Mouse (Mus musculus) kidney, embryonic 16.5 days (tissue): ENCODE measurements at regions not wholly inside any gene's neighbourhood (a gene's known extent, or its start where the extent isn't known, plus 50 kb on each side); places are given as distances from the start of the nearest gene placed in this dataset.

Experiments used
- ATAC-seq: fragments of 200-750 bp; cut with Nextera tagmentation; 2 replicates; pipeline ENCODE4 v1.8.0; 2017; ENCODE audit warnings: moderate TSS enrichment; ENCODE audit not compliant: low FRiP score, low TSS enrichment
- H3K27ac ChIP-seq: fragments of 300-500 bp; sonication (generic); 2 replicates; pipeline ENCODE4 v1.5.1; 2014; ENCODE audit warnings: low read length
- H3K27me3 ChIP-seq: fragments of 300-500 bp; sonication (generic); 2 replicates; pipeline ENCODE4 v1.6.1; 2014; ENCODE audit warnings: low read length, control low read depth, mixed read lengths; ENCODE audit not compliant: insufficient read depth
- H3K36me3 ChIP-seq: fragments of 300-500 bp; sonication (generic); 2 replicates; pipeline ENCODE4 v1.6.1; 2014; ENCODE audit warnings: low read length, control low read depth, mixed read lengths; ENCODE audit not compliant: insufficient read depth
- H3K4me1 ChIP-seq: fragments of 300-500 bp; sonication (generic); 2 replicates; pipeline ENCODE4 v1.6.1; 2014; ENCODE audit warnings: low read length, control low read depth, mixed read lengths; ENCODE audit not compliant: insufficient read depth
- H3K4me2 ChIP-seq: fragments of 300-500 bp; sonication (generic); replicated peaks from 2 replicates; pipeline ENCODE4 v1.6.1; 2014; ENCODE audit warnings: low read depth, low read length
- H3K4me3 ChIP-seq: fragments of 300-500 bp; sonication (generic); 2 replicates; pipeline ENCODE4 v1.5.1; 2014; ENCODE audit warnings: mild to moderate bottlenecking, low read length
- H3K9ac ChIP-seq: fragments of 300-500 bp; sonication (generic); replicated peaks from 2 replicates; pipeline ENCODE4 v1.6.1; 2014; ENCODE audit warnings: low read length
- H3K9me3 ChIP-seq: fragments of 300-500 bp; sonication (generic); 2 replicates; pipeline ENCODE4 v1.6.1; 2016; ENCODE audit warnings: low read length, control low read depth
- WGBS: fragments of 180-500 bp; shearing (Covaris S2); extraction: QIAGEN DNeasy Blood & Tissue Kit; methylation state at CpG from one replicate; pipeline ENCODE4 v1.1.7; 2014; 5-methylcytosine and 5-hydroxymethylcytosine counted together

DNA sequence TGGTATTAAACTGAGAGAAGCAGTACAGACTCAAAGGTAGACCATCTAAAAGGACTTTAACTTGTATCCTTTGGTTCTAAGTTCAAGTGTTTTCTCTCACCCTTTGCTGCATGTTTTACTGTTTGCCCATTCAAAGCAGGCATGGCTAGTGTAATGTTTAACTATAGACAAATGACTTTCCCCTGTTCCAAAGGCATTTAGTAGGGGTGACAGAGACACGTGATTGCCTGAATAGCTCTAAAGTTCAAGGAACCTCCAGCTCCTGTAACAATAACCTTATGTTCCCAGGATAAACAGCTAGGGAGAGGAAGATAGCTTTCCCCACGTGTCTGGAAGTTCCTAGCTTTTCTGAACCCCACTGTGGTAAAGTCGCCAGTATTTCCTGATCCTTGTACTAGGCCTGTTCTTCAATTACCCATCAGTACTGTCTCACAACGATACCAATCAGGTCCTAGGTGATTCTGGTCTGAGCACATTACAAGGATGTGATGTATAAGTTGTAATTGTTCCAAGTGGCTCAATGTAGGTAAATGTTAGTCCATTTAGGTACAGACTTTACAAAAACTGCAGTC is 92.8 kb upstream of the Dpt start:
- H3K9me3 ChIP-seq, result no peaks in the 10 kb centered on the region
- H3K9ac ChIP-seq, result no peak overlapping the region
- H3K4me3 ChIP-seq, result no peak overlapping the region
- no peak overlapping the region for H3K4me2 ChIP-seq
- H3K27me3 ChIP-seq, result no peaks in the 10 kb centered on the region
- peak; percentile 93 for ATAC-seq
- H3K4me1 ChIP-seq, result 0 out of 2 replicates have a peak, but pooled peaks cover 3% of the 10 kb centered on the region
- peak overlapping the region; percentile 74 for H3K27ac ChIP-seq
- no peaks in the 10 kb centered on the region for H3K36me3 ChIP-seq
- WGBS, result 47% methylated on average over 4 of the region's 4 CpGs

GRCm38 (mm10) chr1:164690055-164690454 is 106.4 kb upstream of the Dpt start:
- Histone ChIP-seq H3K9ac (no peak overlapping the region), H3K4me1 (no peaks in the 10 kb centered on the region), H3K4me2 (no peak overlapping the region), H3K27me3 (no peaks in the 10 kb centered on the region), H3K36me3 (no peaks in the 10 kb centered on the region), H3K27ac (no peak overlapping the region), H3K9me3 (no peaks in the 10 kb centered on the region), H3K4me3 (no peak overlapping the region)
- 90% methylated on average over 1 of the region's 1 CpGs for WGBS
- ATAC-seq, result no peak

DNA sequence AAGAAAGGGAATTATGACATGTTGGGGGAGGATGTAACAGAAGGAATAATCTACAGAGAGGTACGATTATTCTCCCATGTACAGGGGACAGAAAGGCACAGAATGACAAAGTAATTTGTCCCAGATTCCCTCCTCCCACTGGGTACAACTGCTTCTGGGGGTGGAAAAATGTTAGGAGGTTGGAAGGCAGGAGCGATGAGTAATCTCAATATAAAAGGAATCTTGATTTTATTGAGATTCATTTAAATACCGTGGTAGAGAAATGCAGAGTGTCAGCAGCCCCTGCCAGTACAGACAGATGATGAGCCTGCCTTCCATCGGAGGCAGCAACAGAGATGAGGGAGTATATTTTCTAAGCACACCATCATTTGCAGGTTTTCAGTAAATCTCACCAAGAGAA is 107.1 kb upstream of the Dpt start:
- no peak for ATAC-seq
- no peak overlapping the region for H3K4me3 ChIP-seq
- 86% methylated on average over 4 of the region's 4 CpGs for WGBS
- H3K4me2 ChIP-seq, result no peak overlapping the region
- no peaks in the 10 kb centered on the region for H3K4me1 ChIP-seq
- H3K9me3 ChIP-seq, result no peaks in the 10 kb centered on the region
- H3K27me3 ChIP-seq, result no peaks in the 10 kb centered on the region
- H3K9ac ChIP-seq, result no peak overlapping the region
- no peaks in the 10 kb centered on the region for H3K36me3 ChIP-seq
- no peak overlapping the region for H3K27ac ChIP-seq

DNA sequence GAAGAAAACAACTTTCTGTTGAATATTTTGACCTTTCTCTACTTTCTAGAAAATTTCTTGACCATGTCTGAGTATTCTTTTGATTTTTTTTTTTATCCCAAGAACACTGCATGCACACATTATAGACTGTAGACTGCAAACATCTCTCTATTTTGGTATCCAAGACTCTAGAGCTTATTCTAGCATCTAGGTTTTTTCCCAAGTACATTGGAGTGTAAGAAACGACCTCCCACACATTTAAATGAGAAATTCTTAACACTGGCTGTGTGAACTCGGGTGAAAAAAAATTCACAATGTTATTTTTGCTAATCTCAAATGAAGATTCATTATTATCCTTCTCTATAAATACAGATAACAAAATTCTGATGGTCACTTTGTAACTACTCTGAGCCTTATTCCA is 112.0 kb upstream of the Dpt start:
- Histone ChIP-seq H3K27ac (no peak overlapping the region), H3K27me3 (no peaks in the 10 kb centered on the region), H3K4me1 (no peaks in the 10 kb centered on the region), H3K4me3 (no peak overlapping the region), H3K9me3 (no peaks in the 10 kb centered on the region), H3K4me2 (no peak overlapping the region), H3K36me3 (no peaks in the 10 kb centered on the region), H3K9ac (no peak overlapping the region)
- ATAC-seq, result no peak
- WGBS, result 53% methylated on average over 2 of the region's 2 CpGs

GRCm38 (mm10) chr1:164683788-164684187 is 112.7 kb upstream of the Dpt start:
- H3K9ac ChIP-seq, result no peak overlapping the region
- H3K4me1 ChIP-seq, result no peaks in the 10 kb centered on the region
- H3K4me3 ChIP-seq, result no peak overlapping the region
- no peak overlapping the region for H3K27ac ChIP-seq
- ATAC-seq, result no peak
- H3K4me2 ChIP-seq, result no peak overlapping the region
- WGBS, result 90% methylated on average over 3 of the region's 3 CpGs
- no peaks in the 10 kb centered on the region for H3K9me3 ChIP-seq
- H3K36me3 ChIP-seq, result no peaks in the 10 kb centered on the region
- H3K27me3 ChIP-seq, result no peaks in the 10 kb centered on the region

DNA sequence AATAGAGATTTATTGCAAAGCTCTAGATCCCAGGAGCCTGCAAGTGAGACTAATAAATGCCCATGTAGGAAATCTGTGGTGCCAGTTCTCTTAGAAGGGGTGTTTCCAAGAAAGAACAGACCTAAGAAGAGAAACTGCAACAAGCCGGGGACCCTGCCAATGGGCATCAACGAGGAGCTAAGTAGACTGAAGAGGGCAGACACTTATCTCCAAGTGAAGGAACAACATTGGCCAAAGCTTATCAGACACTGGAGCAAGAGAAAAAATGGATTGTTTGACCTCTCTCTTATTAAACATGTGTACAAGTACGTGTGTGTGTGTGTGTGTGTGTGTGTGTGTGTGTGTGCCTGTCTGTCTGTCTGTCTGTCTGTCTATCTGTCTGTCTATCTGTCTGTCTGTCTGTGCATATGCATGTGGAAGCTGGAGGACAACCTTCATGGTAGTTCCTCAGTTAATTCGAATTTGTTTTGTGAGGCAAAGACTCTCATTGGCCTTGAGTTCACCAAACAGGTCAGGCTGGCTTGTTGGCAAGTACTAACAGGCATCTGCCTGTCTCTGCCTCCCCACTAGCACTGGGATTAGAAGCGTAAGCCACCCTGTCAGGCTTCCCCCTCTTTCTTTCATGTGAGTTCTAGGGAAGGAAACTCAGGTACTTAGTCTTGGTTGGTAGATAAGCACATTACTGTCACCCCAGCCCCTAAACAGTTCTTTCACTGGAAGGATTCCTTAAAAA is 113.4 kb upstream of the Dpt start:
- Histone ChIP-seq H3K36me3 (no peaks in the 10 kb centered on the region), H3K27me3 (no peaks in the 10 kb centered on the region), H3K9me3 (no peaks in the 10 kb centered on the region), H3K9ac (no peak overlapping the region), H3K4me2 (no peak overlapping the region), H3K4me3 (no peak overlapping the region), H3K27ac (no peak overlapping the region), H3K4me1 (no peaks in the 10 kb centered on the region)
- ATAC-seq, result no peak
- 87% methylated on average over 5 of the region's 5 CpGs for WGBS

- Histone ChIP-seq H3K36me3 (no peaks in the 10 kb centered on the region), H3K27ac (no peak overlapping the region), H3K27me3 (no peaks in the 10 kb centered on the region), H3K4me2 (no peak overlapping the region), H3K9ac (no peak overlapping the region), H3K4me1 (no peaks in the 10 kb centered on the region), H3K4me3 (no peak overlapping the region), H3K9me3 (no peaks in the 10 kb centered on the region)
- 91% methylated on average over 6 of the region's 6 CpGs for WGBS
- ATAC-seq, result no peak
These were observed 114.0 kb upstream of the Dpt start for GRCm38 (mm10) chr1:164682426-164682825.

DNA sequence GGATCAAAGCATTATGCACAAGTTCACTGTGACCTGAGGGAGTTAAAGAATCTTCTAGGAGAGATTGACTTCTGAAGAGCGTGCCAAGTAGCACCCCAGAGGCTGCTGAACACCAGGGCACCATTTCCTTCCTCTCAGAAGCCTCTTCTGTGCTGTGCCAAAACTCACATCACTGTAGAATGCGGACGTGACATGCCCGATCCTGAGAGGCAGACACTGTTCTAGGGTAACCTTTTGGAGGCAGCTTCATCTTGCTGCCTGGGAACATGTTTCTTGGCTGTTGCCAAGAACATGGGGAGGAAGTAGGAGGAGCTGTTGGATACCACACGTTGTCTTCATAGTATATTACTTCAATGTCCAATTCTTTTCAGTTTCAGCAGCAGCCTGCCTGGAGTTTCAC is 114.9 kb upstream of the Dpt start:
- no peak overlapping the region for H3K4me3 ChIP-seq
- WGBS, result 63% methylated on average over 5 of the region's 5 CpGs

DNA sequence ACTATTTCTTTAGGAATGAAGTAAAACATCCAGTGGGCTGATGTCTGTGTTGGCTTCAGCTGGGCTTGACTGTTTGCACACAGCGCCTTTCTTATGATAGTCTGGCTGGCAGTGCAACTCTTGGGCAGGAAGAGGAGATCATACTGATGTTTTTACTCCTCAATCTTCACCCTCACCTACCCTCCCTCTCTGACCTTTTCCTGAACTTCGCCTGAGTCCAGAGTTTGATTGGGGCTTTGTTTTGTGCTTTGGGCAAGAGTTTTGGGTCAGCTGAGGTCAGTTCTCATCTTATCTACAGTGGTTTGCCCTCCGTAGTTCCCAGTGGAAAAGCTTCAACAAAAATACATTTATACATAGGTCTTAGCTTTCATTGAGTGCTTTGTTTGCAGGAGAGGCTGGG is 118.1 kb upstream of the Dpt start:
- Histone ChIP-seq H3K9ac (no peak overlapping the region), H3K27me3 (no peaks in the 10 kb centered on the region), H3K4me2 (no peak overlapping the region), H3K4me1 (no peaks in the 10 kb centered on the region), H3K27ac (no peak overlapping the region), H3K9me3 (no peaks in the 10 kb centered on the region), H3K36me3 (no peaks in the 10 kb centered on the region), H3K4me3 (no peak overlapping the region)
- no peak for ATAC-seq
- WGBS, result 76% methylated on average over 3 of the region's 3 CpGs

More for the DNA sequence above, 114.9 kb upstream of the Dpt start:
- H3K27me3 ChIP-seq, result no peaks in the 10 kb centered on the region
- no peaks in the 10 kb centered on the region for H3K9me3 ChIP-seq
- H3K36me3 ChIP-seq, result no peaks in the 10 kb centered on the region
- no peaks in the 10 kb centered on the region for H3K4me1 ChIP-seq
- no peak overlapping the region for H3K4me2 ChIP-seq
- no peak overlapping the region for H3K27ac ChIP-seq
- H3K9ac ChIP-seq, result no peak overlapping the region
- no peak for ATAC-seq

DNA sequence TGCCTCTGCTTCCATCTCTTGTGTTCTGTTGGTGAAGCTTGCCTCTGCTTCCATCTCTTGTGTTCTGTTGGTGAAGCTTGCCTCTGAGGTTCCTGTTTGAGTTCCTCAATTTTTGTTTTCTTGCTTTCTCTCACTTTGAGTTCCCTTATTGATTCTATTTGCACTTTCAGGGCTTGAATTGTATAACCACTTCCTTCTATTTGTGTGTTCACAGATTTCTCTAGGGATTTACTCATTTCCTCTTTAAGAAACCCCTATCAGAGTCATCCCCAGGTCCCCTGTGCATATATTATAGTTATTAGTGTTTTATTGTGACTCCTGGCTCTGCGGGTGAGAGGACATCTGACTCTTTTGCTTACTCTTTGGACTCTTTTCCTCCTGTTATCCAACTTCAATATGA is 144.2 kb upstream of the Dpt start:
- Histone ChIP-seq H3K4me3 (no peak overlapping the region), H3K36me3 (no peaks in the 10 kb centered on the region), H3K27ac (no peak overlapping the region), H3K4me1 (no peaks in the 10 kb centered on the region), H3K9ac (no peak overlapping the region), H3K9me3 (no peaks in the 10 kb centered on the region), H3K4me2 (no peak overlapping the region), H3K27me3 (no peaks in the 10 kb centered on the region)
- ATAC-seq, result no peak
- WGBS, result 94% methylated on average over 1 of the region's 1 CpGs
